Mouse (Mus musculus) frontal cortex, postnatal 36 days (tissue): ENCODE measurements at regions not wholly inside any gene's neighbourhood (a gene's known extent, or its start where the extent isn't known, plus 50 kb on each side); places are given as distances from the start of the nearest gene placed in this dataset.

Source experiments
- DNase-seq, 2 experiments: peaks; one replicate each; pipeline ENCODE4 v3.0.0; 2022; ENCODE audit warnings: low spot score in 2 of 2

DNA sequence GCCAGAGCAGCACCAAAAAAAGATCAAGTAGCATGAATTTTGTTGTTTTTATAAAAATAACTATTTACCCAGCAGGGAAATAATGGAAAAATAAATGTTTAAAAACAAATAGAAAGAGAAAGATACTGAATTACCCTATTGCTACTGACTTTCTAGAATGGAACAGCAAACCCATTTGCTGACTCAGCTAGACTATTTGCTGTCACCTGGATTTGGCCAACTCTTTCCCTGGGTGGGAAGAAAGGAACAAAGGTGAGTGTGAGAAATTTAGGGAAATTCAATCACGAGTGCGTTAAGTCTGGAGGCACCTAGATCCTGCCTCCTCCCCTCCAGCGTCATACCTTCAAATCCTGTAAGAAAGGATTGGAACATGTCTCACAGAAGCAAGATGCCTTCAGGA, 110.2 kb downstream of the Tmsb4x start:
- DNase-seq, result no peak

- no peak for DNase-seq
Measured at GRCm38 (mm10) chrX:167091841-167092240, 117.3 kb downstream of the Tmsb4x start.

DNA sequence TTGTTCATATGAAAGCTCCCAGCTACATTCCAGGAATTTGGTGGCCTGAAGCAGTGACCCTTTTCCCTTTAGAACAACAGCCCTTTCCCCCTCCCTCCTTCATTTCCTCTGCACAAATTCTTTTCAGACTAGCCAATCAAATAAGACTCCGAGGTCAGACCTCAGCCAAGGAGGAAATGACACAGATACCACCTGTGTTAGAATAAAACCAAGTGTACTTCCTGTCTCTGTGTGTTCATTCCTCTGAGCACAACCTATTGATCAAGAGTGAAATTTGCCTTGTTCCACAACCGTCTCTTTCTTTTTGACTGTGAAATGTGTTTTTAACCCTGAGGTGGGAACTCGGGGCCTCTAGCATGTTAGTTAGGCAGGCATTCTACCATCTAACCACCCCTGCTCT, 120.2 kb downstream of the Tmsb4x start:
- no peak for DNase-seq

GRCm38 (mm10) chrX:167088438-167088837, 120.7 kb downstream of the Tmsb4x start:
- DNase-seq, result no peak

DNA sequence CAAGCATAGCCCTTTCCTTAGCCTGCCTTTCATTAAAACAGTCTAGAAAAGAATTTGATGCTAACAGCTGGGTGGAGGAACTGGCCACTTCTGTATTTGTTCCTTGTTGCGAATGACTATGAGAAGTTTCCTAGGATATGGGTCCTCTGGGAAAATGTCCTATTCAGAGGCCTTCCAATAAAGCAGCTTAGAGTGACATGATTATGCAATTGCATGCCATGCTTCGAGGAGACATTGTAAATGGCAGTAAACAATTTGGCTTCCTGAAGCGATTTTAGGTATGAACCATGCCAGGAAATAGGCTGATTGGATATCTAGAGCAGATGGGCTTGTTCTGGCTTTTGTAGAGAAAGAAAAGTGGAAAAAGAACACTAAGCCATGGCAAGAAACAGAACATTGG, 128.3 kb downstream of the Tmsb4x start:
- DNase-seq, result no peak

DNA sequence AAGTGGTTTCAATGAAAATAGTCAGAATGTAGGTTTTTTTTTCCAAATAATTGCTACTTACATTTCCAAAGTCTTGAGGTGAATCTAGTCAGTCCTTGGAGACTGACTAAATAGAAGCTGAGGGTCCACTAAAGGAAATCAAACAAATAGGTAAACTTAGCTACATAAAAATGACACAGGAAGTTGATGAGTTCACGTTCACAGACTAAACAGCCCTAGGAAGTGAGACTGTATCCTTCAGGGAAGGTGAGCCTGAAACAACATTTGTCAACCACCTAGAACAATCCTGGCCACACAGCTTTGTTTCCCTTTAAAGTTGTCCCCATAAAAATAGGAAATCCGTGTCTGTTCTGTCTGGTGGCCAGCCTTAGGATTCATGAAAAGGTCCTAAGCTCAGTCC, 140.0 kb downstream of the Tmsb4x start:
- DNase-seq, result no peak

DNA sequence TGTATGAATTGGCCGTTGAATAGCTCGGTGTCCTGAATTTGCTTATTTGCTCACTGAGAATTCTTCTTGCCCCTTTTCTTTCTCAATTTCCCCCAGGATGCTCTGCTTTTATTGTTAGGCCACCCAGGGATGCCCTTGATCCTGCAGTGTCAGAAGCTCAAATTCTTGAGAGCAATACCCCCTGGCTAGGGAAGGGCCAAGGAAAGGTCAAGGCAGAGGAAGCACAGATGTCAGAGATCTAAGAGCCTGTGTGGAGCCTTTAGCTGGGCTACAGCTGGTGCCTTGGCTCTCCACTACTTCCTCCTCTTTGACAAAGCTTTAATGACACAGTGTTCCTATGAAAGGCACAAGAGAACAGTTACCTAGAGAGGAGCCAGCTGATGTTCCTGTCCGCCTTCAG, 141.2 kb downstream of the Tmsb4x start:
- DNase-seq, result no peak

- DNase-seq, result no peak
Measured at GRCm38 (mm10) chrX:167063881-167064280, 145.2 kb downstream of the Tmsb4x start.

- DNase-seq, result no peak
Measured at GRCm38 (mm10) chrX:167052456-167052855, 156.7 kb downstream of the Tmsb4x start.

- no peak for DNase-seq
Measured at GRCm38 (mm10) chrX:167050066-167050465, 159.0 kb downstream of the Tmsb4x start.

GRCm38 (mm10) chrX:167049191-167049968, 159.7 kb downstream of the Tmsb4x start:
- no peak for DNase-seq

- no peak for DNase-seq
Measured at GRCm38 (mm10) chrX:167037971-167038370, 171.1 kb downstream of the Tmsb4x start.

DNA sequence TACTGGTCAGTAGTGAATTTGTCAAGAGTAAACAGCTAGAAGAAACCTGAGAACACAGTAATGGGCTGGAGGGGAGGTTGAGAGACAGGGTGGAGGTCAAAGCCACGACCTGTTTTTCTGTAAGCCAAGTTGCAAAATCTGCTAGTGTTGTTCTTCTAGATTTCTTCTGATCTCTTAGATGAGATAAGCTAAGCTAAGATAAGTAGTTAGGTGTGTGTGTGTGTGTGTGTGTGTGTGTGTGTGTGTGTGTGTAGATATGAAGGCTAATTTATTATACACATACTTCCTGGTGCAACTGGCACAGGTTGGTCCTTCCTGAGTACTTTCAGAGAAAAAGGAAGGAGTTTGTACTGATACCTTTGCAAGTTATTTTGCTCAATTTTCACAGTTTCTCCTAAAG, 172.8 kb downstream of the Tmsb4x start:
- no peak for DNase-seq

DNA sequence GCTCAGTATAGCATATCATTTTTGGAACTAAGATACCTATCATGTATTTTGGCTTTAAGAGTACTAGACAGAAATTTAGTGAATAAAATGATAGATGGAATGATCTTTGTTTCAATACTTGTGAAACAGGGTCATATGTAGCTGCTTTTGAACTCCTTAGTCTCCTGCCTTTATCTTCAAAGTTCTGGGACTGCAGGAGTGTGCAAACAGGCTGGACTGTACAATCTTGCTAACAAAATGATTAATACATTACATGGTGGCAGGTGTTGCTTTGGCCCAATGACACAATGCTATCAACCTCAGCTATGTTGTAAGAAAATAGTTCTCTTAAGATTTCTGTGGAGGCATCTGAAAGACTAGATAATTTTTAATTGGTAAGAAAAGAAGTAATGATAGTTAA, 173.5 kb downstream of the Tmsb4x start:
- DNase-seq, result no peak

DNA sequence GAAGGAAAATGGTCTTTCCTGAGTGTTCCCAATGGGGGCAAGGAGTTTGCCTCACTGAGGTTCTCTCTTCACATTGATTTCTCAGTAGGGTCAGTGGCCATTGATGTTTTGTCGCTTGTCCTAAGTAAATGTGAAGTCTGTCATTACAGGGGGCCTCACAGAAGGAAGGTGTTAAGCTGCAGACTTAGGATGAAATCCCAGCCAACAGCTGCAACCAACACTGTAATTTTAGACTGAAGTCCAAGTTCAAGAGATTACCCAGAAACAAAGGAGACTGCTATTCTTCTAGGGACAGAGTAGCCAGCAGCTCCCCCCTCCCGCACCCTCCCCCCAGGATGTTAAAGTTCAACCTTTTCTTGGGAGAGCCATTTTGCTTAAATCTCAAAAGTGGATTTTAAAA, 176.0 kb downstream of the Tmsb4x start:
- DNase-seq, result no peak

- no peak for DNase-seq
Measured at GRCm38 (mm10) chrX:167032586-167032985, 176.5 kb downstream of the Tmsb4x start.

- DNase-seq, result no peak
Measured at GRCm38 (mm10) chrX:167031543-167031942, 177.6 kb downstream of the Tmsb4x start.

GRCm38 (mm10) chrX:167015602-167016001, 193.5 kb downstream of the Tmsb4x start:
- no peak for DNase-seq

GRCm38 (mm10) chrX:167014322-167014721, 194.8 kb downstream of the Tmsb4x start:
- no peak for DNase-seq

DNA sequence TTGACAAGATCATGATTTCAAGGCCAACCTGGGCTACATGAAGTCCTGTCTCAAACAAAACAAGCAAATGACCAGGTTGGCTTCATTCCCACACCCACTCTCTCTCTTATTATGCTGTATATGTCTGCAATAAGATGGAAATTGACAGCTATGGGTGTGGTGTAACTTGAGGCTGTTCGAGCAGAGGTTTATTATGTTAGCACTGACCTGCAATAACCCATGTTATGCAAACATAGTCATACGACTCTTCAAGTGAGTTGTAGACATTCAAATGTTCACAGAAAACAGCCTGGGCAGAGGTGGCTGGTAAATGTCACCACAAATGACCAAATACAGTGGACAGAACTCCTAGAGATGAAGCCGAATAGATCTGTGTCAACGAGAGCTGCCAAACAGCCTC, 196.2 kb downstream of the Tmsb4x start:
- no peak for DNase-seq

- DNase-seq, result no peak
Measured at GRCm38 (mm10) chrX:167011977-167012542, 197.1 kb downstream of the Tmsb4x start.

DNA sequence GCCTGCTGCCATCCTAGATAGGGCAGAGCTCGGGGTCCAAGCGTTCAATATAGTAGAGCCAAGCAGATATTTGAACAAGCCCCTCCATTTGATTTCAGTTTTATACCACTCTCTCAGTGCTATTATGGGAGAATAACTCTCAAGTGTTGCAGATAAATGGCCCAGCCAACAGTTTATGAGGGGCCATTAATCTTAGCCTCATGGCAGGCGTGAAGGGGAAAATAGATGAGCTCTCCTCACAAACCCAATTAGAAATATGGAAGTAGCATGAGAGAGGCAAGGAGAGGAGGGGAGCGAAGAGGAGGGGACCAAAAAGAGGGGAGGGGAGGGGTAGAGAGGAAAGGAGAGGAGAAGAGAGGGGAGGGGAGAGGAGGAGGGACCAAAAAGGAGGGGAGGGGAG, 213.3 kb downstream of the Tmsb4x start:
- no peak for DNase-seq

DNA sequence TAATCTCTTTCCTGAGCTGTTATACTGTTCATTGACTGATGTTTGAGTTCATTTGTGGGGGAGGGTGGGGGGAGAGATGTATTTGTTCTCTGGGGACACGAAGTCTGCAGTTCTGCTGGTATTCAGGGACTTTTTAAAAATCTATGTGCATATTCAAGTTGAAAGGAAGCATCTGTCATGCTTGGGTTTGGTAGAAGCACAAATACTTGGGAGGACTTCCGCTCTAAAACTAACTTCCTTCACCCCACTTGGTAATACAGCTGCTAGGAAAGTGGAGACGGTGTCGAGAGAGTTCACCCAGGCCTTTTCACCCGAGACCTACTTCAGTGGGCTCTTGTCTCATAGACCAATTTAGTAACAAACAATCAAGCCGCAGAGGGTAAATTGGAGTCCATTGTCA, 228.1 kb downstream of the Tmsb4x start:
- no peak for DNase-seq

DNA sequence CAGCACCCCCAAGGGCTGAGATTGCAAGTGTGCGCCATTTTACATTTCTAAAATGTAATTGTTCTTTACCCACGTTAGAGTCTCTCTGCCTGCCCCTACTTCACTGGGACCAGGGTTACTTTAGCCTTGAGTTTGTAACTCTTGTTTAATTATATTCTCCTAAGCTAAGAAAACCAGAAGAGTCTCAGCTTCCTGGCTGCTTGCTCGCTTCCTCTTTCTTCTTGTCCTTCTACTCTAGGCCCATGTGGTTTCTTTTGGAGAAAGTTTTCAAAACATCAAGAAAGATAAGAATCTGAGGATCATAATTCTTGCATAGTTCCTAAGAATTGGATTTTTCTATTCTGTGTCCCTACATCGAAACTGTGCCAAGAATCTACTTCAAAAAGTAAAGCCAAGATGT, 228.6 kb downstream of the Tmsb4x start:
- DNase-seq, result no peak
